Mouse (Mus musculus) olfactory bulb, adult 2 months (tissue): ENCODE data around the gene Eng. TPM values are rescaled to one million over a fixed set of nuclear protein-coding genes. Genes with fewer than 3 reads are reported as not detected.

ENCODE experiments used
- H3K27ac ChIP-seq: fragments of 200-500 bp; 2 replicates; pipeline ENCODE4 v1.5.1; 2012; ENCODE audit warnings: low read depth, low read length; ENCODE audit not compliant: insufficient read depth
- H3K4me1 ChIP-seq: fragments of 200-500 bp; 2 replicates; pipeline ENCODE4 v1.6.1; 2012; ENCODE audit warnings: low read length; ENCODE audit not compliant: control insufficient read depth, insufficient read depth
- H3K4me3 ChIP-seq: fragments of 200-500 bp; 2 replicates; pipeline ENCODE4 v1.5.1; 2012; ENCODE audit warnings: mild to moderate bottlenecking, low read depth, low read length, moderate library complexity; ENCODE audit not compliant: insufficient read depth
- CTCF ChIP-seq: fragments of 200-500 bp; IDR thresholded peaks from 2 replicates; pipeline ENCODE4 v1.5.1; 2012; ENCODE audit warnings: low read depth, mild to moderate bottlenecking, low read length, moderate library complexity; ENCODE audit not compliant: insufficient read depth
- POLR2A ChIP-seq: fragments of 200-500 bp; IDR thresholded peaks from 2 replicates; pipeline ENCODE4 v1.6.1; 2012; ENCODE audit warnings: mild to moderate bottlenecking, low read depth, low read length, moderate library complexity; ENCODE audit not compliant: insufficient read depth
- WGBS: fragments of 180-500 bp; shearing (Covaris S2); methylation state at CpG from one replicate; pipeline ENCODE4 v1.1.7; 2018; 5-methylcytosine and 5-hydroxymethylcytosine counted together
- polyA plus RNA-seq: library from polyadenylated mRNA; stranded (reverse); fragments of >200 nt; gene quantifications from 2 replicates; pipeline ENCODE4 v1.2.4, GENCODE M21; 2012; ENCODE audit warnings: low replicate concordance; ENCODE audit not compliant: missing spikeins, insufficient read depth, insufficient read length

Gene Eng
- polyA plus RNA-seq, 1 experiment, result not detected

DNA sequence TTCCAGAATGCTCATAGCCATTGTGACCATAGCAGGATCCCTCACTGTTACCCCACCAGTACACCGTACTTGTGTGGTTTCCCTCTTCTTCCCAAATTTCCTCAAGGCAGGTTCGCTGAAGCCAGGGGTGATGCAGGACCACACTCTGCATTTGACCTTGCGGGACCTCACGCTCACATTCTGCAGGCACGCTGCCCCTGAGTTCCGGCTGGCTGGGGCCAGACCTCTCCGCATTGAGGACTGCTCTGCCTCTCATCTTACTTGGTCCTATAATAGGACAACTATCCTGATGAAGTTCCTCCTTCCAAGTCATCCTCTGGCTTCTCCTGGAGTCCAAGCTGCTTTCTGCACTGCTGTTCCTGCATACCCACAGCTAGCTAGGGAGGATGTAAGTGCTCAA, 9.8 kb upstream of the Eng start:
- TF ChIP-seq POLR2A (no peak), CTCF (no peak)
- 89% methylated on average over 7 of the region's 7 CpGs for WGBS
- H3K4me3 ChIP-seq, result no peak overlapping the region
- H3K4me1 ChIP-seq, result peaks cover 21% of the 10 kb centered on the region
- H3K27ac ChIP-seq, result no peak overlapping the region

DNA sequence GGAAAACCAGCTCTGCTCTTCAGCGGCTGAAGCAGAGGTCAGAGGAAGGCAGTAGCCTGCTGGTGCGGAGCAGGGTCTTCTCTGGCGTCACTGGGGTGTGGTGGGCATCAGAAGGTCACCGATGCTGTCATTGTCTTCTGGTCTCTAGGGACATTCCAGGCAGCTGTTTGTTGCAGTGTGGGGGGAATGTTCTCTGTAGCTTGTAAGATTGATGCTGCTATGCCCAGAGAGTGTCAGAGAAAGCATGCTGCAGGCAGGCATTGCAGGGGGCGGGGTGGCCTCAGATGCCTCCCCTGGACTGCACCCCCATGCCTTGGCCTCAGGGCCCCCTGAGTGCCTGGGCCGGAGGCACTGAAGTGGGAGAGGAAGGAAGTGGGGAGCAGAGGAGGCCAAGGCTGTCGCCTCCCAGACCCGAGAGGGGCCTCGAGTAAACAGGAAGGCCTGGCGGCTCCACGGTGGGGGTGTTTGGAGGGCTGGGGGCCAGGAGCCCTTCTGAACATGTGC, 8.6 kb upstream of the Eng start:
- 60% methylated on average over 11 of the region's 11 CpGs for WGBS
- Histone ChIP-seq H3K4me1 (peaks cover 16% of the 10 kb centered on the region), H3K27ac (no peak overlapping the region), H3K4me3 (no peak overlapping the region)
- TF ChIP-seq POLR2A (no peak), CTCF (no peak)

DNA sequence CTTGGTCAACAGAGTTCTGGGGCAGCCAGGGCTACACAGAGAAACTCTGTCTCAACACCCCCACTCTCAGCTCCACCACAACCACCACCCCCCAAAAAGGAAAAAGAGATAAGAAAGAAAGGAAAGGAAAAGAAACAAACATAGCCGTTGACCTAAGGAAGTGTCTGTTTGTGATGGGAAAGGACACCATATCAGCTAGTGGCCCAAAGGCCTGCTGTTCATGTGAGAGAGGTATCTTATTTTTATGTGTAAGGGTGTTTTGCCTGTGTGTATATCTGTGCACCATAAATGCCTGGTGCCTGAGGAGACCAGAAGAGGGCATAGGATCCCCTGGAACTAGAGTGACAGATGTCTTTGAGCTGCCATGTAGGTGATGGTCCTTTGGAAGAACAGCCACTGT, 6.8 kb upstream of the Eng start:
- TF ChIP-seq CTCF (no peak), POLR2A (no peak)
- H3K4me3 ChIP-seq, result no peak overlapping the region
- no peak overlapping the region for H3K27ac ChIP-seq
- 91% methylated on average over 1 of the region's 1 CpGs for WGBS
- 0 out of 2 replicates have a peak, but pooled peaks cover 3% of the 10 kb centered on the region for H3K4me1 ChIP-seq

DNA sequence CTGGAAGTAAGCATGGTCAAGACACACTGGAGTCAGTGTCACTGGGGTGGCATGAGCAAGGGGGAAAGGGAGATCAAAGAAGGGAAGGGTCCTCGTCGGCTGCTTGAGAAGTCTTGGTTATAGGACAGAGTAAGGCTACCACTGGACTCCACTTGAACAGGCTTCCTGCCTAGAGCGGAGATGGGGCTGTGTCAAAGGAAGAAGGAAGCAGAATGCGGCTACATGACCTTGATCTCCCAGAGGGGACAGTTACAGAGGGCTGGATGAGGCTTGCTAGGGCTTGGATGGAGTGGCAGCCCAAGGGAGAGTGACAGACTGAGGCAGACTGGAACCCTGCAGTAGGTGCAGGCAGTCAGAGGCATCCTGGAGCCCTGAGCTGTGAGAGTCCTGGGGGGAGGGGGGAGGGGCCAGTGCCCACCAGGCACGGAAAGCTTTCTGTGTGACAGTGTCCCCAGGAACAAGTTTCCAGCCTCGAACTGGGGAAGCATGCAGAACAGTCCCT, 5.8 kb upstream of the Eng start:
- H3K4me3 ChIP-seq, result no peak overlapping the region
- H3K27ac ChIP-seq, result no peak overlapping the region
- no peak for TF ChIP-seq CTCF
- TF ChIP-seq POLR2A, result no peak
- H3K4me1 ChIP-seq, result peaks cover 9% of the 10 kb centered on the region
- 72% methylated on average over 6 of the region's 6 CpGs for WGBS

DNA sequence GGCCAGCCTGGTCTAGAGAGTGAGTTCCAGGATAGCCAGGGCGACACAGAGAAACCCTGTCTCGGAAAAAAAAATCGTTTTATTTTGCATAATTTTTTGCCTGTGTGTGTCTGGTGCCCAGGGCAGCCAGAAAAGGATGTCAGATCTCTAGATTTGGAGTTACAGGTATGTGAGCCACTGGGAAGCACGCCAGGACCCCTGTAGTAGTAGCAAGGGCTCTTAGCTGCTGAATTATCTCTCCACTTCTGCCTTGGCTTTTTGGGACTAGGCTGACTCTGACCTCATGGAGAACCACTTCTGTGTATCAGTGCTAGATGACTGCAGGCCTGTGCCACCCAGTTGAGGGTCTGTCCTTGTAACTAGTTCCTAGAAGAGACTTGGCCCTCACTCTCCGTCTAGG, 4.6 kb upstream of the Eng start:
- no peak overlapping the region for H3K4me3 ChIP-seq
- no peak overlapping the region for H3K27ac ChIP-seq
- H3K4me1 ChIP-seq, result peaks cover 20% of the 10 kb centered on the region
- TF ChIP-seq CTCF (no peak), POLR2A (no peak)
- WGBS, result 82% methylated on average over 5 of the region's 5 CpGs

DNA sequence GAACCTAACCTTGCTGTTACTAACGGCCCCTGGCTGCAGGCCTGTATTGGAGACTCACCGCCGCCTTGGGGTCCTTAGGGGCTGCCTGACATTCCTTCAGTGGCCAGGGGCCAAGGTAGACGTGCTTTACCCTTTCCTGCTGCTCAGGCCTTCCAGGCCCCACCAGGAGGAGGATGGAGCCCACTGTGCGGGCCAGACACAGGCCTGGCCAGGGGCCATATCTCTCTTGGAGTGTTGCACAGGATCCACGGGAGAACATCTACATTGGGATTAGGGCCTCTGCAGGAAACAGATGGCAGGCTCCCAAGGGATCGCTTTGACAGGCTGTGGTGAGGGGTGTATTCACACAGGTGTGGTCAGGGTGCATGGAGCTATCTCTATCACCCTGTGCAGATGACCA, 3.6 kb upstream of the Eng start:
- Histone ChIP-seq H3K27ac (no peak overlapping the region), H3K4me1 (peaks cover 18% of the 10 kb centered on the region), H3K4me3 (no peak overlapping the region)
- TF ChIP-seq POLR2A, result no peak
- TF ChIP-seq CTCF, result no peak
- WGBS, result 67% methylated on average over 7 of the region's 7 CpGs

DNA sequence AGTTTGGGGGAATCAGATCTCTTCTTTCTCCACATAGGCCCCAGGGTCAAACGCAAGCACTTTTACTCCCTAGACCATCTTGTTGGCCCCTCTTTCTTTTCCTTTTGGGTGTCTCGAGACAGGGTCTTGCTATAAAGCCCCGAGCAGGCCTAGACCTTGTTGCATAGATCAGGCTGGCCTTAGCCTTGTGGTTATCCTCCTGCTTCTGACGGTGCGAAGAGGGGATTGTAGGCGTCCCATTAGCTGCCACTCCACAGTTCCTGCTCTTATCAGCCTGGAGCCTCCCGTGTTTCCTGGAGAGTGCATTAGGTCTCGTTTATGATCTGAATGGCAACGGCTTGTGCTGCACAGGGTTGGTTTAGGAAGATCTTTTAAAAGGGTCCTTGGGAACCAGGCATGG, 2.3 kb upstream of the Eng start:
- TF ChIP-seq POLR2A, result no peak
- 90% methylated on average over 9 of the region's 9 CpGs for WGBS
- H3K27ac ChIP-seq, result no peak overlapping the region
- H3K4me3 ChIP-seq, result no peak overlapping the region
- peaks cover 17% of the 10 kb centered on the region for H3K4me1 ChIP-seq

DNA sequence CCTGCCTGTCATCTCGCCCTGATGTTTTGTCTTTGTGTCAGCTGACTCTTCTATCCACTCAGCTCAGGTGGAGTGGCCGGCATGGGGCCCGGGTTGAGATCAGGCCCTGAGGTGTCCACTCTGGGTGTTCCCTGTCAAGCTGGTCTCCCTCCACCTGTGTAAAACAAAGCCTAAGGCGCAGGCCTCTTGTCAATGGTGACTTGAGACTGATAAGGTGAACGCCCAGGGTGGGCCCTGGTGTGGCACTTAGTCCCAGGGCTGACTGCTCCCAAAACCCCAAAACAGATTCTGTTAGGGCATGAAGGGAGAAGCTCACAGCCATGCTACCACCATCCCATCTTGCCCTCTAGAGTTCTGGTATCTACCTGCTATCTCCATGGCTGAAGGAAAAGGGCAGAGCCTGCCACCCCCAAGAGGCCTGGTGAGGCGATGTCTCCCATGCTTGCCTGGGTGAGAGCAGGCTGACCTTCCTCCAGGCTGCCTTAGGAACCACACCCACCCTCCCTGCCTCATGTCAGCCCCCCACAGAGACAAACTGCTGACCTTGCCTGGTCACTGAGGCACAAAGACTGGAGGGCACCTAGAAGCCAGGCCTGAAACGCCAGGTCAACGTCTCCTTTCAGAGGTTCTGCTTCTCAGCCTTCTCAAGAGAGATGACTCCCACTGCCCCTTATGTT, 1.5 kb upstream of the Eng start:
- no peak for TF ChIP-seq POLR2A
- no peak for TF ChIP-seq CTCF
- 89% methylated on average over 8 of the region's 8 CpGs for WGBS
- H3K27ac ChIP-seq, result no peak overlapping the region
- H3K4me3 ChIP-seq, result no peak overlapping the region
- peaks cover 17% of the 10 kb centered on the region for H3K4me1 ChIP-seq

DNA sequence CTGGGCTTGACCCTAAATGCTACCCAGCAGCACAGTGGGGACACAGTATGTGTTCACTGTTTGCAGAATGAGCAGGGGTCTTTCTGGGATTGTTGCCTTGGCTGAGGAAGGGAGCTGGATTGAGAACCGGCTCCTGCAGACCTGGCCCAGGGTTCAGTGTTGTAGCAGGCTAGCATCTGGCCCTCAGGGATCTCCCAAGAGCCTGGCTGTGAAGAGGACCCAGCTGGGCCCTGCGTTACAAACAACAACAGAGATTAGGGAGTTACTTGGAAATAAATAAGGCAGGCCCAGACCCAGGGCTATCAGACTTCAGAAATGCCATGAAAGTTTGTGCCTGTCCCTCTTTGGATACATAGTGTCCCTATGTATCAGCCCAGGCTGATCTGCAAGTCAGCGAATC, 748 bp upstream of the Eng start:
- 66% methylated on average over 3 of the region's 3 CpGs for WGBS

DNA sequence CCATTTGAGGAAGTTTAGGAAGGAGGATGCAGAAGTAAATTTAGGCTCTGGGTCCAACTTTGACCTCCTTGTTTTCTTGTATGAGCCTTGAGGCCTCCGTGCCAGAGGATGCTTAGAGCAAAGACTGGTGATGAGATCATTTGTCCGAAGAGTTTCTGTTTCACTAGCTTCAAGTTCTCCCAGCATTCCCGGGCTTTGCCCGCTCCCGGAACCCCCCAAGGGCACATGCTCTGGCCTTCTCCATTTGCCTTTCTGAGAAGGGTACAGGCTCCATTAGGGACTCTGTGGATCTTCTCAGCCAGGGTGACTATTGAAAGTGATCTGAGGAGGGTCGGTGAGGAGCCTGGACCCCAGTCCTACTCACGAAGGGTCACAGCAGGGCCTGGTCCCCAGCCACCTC, 971 bp downstream of the Eng start:
- no peak for TF ChIP-seq CTCF
- peaks cover 17% of the 10 kb centered on the region for H3K4me1 ChIP-seq
- WGBS, result 87% methylated on average over 7 of the region's 7 CpGs
- H3K4me3 ChIP-seq, result peak overlapping the region; percentile 3; the same call in 1 of the 2 replicates
- H3K27ac ChIP-seq, result no peak overlapping the region

More for the DNA sequence above, 748 bp upstream of the Eng start:
- Histone ChIP-seq H3K27ac (no peak overlapping the region), H3K4me3 (no peak overlapping the region), H3K4me1 (peaks cover 17% of the 10 kb centered on the region)
- TF ChIP-seq POLR2A, result no peak
- TF ChIP-seq CTCF, result no peak
